Mouse (Mus musculus) hindbrain, embryonic 16.5 days (tissue): Measurements from ENCODE around the gene Rabgap1. TPM values are rescaled to one million over a fixed set of nuclear protein-coding genes. Genes with fewer than 3 reads are reported as not detected.

Experiments
- ATAC-seq: fragments of 200-750 bp; cut with Nextera tagmentation; 2 replicates; pipeline ENCODE4 v1.8.0; 2017; ENCODE audit warnings: moderate TSS enrichment, moderate library complexity
- H3K27ac ChIP-seq: fragments of 300-500 bp; sonication (generic); 2 replicates; pipeline ENCODE4 v1.5.1; 2014; ENCODE audit warnings: low read depth, mild to moderate bottlenecking, control low read depth, low read length, moderate library complexity
- H3K27me3 ChIP-seq: fragments of 300-500 bp; sonication (generic); replicated peaks from 2 replicates; pipeline ENCODE4 v1.6.1; 2014; ENCODE audit warnings: low read length; ENCODE audit not compliant: control insufficient read depth, insufficient read depth
- H3K36me3 ChIP-seq: fragments of 300-500 bp; sonication (generic); 2 replicates; pipeline ENCODE4 v1.6.1; 2014; ENCODE audit warnings: mild to moderate bottlenecking, low read length, moderate library complexity, mixed read lengths; ENCODE audit not compliant: control insufficient read depth, insufficient read depth
- H3K4me1 ChIP-seq: fragments of 300-500 bp; sonication (generic); 2 replicates; pipeline ENCODE4 v1.6.1; 2014; ENCODE audit warnings: low read depth, low read length; ENCODE audit not compliant: control insufficient read depth, insufficient read depth
- H3K4me2 ChIP-seq: fragments of 300-500 bp; sonication (generic); 2 replicates; pipeline ENCODE4 v1.6.1; 2014; ENCODE audit warnings: mild to moderate bottlenecking, low read length, control low read depth, moderate library complexity
- H3K4me3 ChIP-seq: fragments of 300-500 bp; sonication (generic); 2 replicates; pipeline ENCODE4 v1.5.1; 2014; ENCODE audit warnings: mild to moderate bottlenecking, low read length, control low read depth, moderate library complexity
- H3K9ac ChIP-seq: fragments of 300-500 bp; sonication (generic); 2 replicates; pipeline ENCODE4 v1.6.1; 2014; ENCODE audit warnings: low read depth, mild to moderate bottlenecking, control low read depth, low read length, moderate library complexity
- H3K9me3 ChIP-seq: fragments of 300-500 bp; sonication (generic); 2 replicates; pipeline ENCODE4 v1.6.1; 2014; ENCODE audit warnings: mild to moderate bottlenecking, low read length, moderate library complexity; ENCODE audit not compliant: control insufficient read depth
- WGBS: fragments of 180-500 bp; shearing (Covaris S2); extraction: QIAGEN DNeasy Blood & Tissue Kit; methylation state at CpG from one replicate; pipeline ENCODE4 v1.1.7; 2014; 5-methylcytosine and 5-hydroxymethylcytosine counted together
- polyA plus RNA-seq: library from polyadenylated mRNA; unstranded; fragments of >200 nt; fragmentation: Nextera tagmentation; extraction: Ambion mirVana; gene quantifications from 2 replicates; pipeline ENCODE4 v1.2.1, GENCODE M21; 2015

The Rabgap1 gene
- polyA plus RNA-seq, 1 experiment from 2014 or later: 49.2 TPM

DNA sequence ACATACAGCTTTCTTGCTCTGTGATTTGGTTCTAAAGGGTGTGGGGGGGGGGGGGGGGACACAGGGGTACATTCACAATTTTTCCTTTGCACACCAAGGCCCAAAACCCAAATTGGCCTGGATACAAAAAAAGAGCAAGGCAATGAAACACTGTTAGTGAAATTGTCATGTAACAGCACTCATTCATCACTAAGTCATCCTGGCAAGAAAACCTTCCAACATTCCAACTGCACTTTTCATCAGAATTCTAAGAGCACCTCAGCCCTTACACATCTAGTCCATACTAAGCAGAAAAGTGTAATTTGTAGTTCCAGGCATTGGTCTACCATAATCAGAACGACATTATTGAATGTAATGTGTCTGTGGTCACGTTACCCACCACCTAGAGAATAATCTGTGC, 129.1 kb downstream of the Rabgap1 start:
- Histone ChIP-seq H3K9ac (no peak overlapping the region), H3K36me3 (peaks cover 10% of the 10 kb centered on the region; the same call in 1 of the 2 replicates), H3K27ac (no peak overlapping the region), H3K9me3 (no peaks in the 10 kb centered on the region), H3K4me1 (no peaks in the 10 kb centered on the region), H3K4me2 (no peak overlapping the region), H3K27me3 (no peaks in the 10 kb centered on the region), H3K4me3 (no peak overlapping the region)
- 96% methylated on average over 2 of the region's 2 CpGs for WGBS
- ATAC-seq: no peak

DNA sequence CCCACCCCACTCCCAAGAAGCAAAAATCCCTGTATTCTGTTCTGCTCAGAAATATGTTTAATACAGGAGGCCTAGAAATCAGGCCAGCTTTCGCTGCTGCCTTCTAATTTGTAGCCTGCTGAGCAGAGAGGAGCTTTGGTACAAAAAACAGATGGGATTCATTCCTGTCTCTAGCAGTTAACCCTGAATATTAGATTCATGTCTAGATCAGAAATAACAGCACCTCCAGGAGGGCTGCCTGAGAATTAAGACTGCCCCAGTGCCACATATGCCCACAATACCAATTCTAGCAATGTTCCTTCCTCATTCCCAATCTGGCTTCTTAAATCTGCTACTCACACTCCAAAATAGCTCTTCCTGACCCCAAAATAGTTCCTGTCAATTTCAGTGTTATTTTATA, 133.6 kb downstream of the Rabgap1 start:
- WGBS: 66% methylated on average over 1 of the region's 1 CpGs
- H3K4me1 ChIP-seq: no peaks in the 10 kb centered on the region
- peaks cover 3% of the 10 kb centered on the region; the same call in 1 of the 2 replicates for H3K36me3 ChIP-seq
- H3K9ac ChIP-seq: no peak overlapping the region
- H3K27ac ChIP-seq: no peak overlapping the region
- no peaks in the 10 kb centered on the region for H3K27me3 ChIP-seq
- no peak overlapping the region for H3K4me3 ChIP-seq
- ATAC-seq: no peak
- no peak overlapping the region for H3K4me2 ChIP-seq
- H3K9me3 ChIP-seq: no peaks in the 10 kb centered on the region

DNA sequence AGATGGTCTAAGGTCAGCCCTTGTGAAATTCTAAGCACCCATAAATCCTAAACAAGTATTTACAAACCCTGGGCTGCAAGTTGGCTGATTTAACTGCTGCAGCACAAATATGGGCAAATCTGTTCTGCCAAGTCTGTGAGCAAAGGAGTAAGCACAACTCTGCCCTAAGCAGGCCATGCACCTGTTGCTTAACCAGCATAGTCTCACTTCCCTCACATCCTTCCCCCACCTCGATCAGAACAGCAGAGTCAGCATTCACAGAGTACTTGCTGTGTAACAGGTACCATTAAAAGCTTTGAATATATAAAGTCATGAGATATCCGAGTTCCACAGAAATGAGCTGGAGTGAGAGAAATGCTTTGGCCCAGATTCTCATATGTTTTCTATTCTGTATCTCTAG, 135.1 kb downstream of the Rabgap1 start:
- H3K4me3 ChIP-seq: no peak overlapping the region
- no peaks in the 10 kb centered on the region for H3K27me3 ChIP-seq
- 91% methylated on average over 2 of the region's 2 CpGs for WGBS
- peaks cover 3% of the 10 kb centered on the region; the same call in 1 of the 2 replicates for H3K36me3 ChIP-seq
- H3K27ac ChIP-seq: no peak overlapping the region
- H3K4me1 ChIP-seq: no peaks in the 10 kb centered on the region
- no peak overlapping the region for H3K4me2 ChIP-seq
- H3K9me3 ChIP-seq: no peaks in the 10 kb centered on the region
- ATAC-seq: no peak
- H3K9ac ChIP-seq: no peak overlapping the region

DNA sequence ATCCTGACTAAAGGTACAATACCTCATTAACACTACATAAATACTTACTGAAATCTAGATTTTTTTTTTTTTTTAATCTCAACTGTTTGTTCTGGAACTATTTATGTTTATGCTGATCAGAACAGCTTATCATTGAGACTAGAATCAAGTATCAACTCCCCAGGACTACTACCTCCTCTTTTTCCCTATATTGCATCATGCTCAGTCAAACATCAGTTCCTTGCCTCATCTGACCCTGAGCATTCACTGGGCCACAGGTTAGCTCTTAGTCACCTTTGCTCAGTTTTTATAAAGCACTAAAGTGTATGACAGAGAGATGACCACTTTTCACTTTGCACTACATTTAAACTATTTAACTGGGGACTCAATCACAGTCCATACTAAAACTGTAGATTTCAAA, 144.8 kb downstream of the Rabgap1 start:
- no peaks in the 10 kb centered on the region for H3K27me3 ChIP-seq
- no peak overlapping the region for H3K27ac ChIP-seq
- no peak overlapping the region for H3K4me2 ChIP-seq
- no peak overlapping the region for H3K9ac ChIP-seq
- no peaks in the 10 kb centered on the region for H3K9me3 ChIP-seq
- ATAC-seq: no peak
- peaks cover 6% of the 10 kb centered on the region; the same call in 1 of the 2 replicates for H3K36me3 ChIP-seq
- H3K4me3 ChIP-seq: no peak overlapping the region
- H3K4me1 ChIP-seq: no peaks in the 10 kb centered on the region

Other genes starting within 250 kb of the Rabgap1 start
- not detected in 2 replicates for gene Olfr366, start 231.7 kb upstream of the Rabgap1 start, polyA plus RNA-seq
- not detected in 2 replicates for gene Olfr368, start 116.8 kb upstream of the Rabgap1 start, polyA plus RNA-seq
- gene Pdcl, start 83.9 kb upstream of the Rabgap1 start, polyA plus RNA-seq: 46.3 and 48.5 TPM in 2 replicates
- gene Rc3h2, start 20.4 kb upstream of the Rabgap1 start, polyA plus RNA-seq: 16.3 and 16.6 TPM in 2 replicates
- gene Zbtb26, start 144 bp upstream of the Rabgap1 start, polyA plus RNA-seq: 6.0 and 7.3 TPM in 2 replicates
- gene Zbtb6, start 108 bp upstream of the Rabgap1 start, polyA plus RNA-seq: 12.8 and 14.4 TPM in 2 replicates
- 14.8 and 15.9 TPM in 2 replicates for gene Gpr21, start 73.1 kb downstream of the Rabgap1 start, polyA plus RNA-seq